Mouse (Mus musculus) stomach, postnatal 0 days (tissue): ENCODE results near the gene Fcer1g.

Experiments
- CTCF ChIP-seq: IDR thresholded peaks from 2 replicates; pipeline ENCODE4 v1.5.1; 2016; ENCODE audit warnings: antibody characterized with exemption, low read depth, mild to moderate bottlenecking, moderate library complexity
- EP300 ChIP-seq: optimal IDR thresholded peaks from 2 replicates; pipeline ENCODE3; 2016; ENCODE audit warnings: antibody characterized with exemption

DNA sequence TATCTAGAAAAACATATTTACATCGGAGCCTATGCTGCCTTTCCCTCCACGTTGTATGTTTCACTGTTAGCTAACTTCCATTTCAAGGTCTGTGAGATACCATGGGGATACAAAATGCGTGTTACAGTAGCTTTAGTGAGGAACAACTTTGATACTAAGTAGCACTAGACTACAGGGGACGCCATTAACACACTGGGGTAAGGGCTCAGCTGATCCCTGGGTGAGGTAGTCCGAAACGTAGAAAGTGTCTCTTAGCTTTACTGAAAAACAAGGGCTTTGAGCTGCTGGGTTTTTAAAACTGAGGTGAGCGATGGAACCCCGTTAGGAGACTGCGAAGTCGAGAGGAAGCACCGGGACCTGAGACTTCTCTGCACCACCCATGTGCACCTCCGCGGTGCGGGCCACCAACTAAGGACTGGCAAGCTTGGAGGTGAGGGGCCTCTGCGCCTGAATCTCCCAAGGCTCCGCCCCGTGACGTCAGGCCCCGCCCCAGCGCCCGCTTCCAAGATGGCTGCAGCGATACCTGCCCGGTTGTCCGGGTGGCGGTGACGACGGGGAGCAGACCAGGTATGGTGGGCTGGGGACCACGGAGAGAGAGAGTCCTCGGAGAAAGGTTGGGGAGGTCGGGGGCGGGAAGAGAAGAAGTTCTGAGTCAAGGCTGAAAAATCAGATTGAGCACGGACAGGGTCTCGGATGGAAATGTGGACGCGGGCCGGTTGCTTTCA, 35.8 kb upstream of the Fcer1g start, which contains the start of gene B4galt3:
- no peak for TF ChIP-seq CTCF
- no peak for TF ChIP-seq EP300
